Mouse (Mus musculus): ENCODE data around the gene Arhgef33. TPM values are rescaled to one million over a fixed set of nuclear protein-coding genes. Genes with fewer than 3 reads are reported as not detected.

The Arhgef33 gene
- polyA plus RNA-seq, 1 experiment from 2014 or later = 0.65 TPM

GRCm38 (mm10) chr17:80398243-80398642, 91.0 kb downstream of the Arhgef33 start:
- H3K4me2 ChIP-seq (replicated peaks) = no peak overlapping the region
- H3K27me3 ChIP-seq = no peaks in the 10 kb centered on the region
- no peaks in the 10 kb centered on the region for H3K4me1 ChIP-seq
- 94% methylated on average over 7 of the region's 7 CpGs for WGBS
- no peak overlapping the region for H3K4me3 ChIP-seq (replicated peaks)
- H3K9me3 ChIP-seq (replicated peaks) = no peaks in the 10 kb centered on the region
- peaks cover 29% of the 10 kb centered on the region for H3K36me3 ChIP-seq
- H3K27ac ChIP-seq (replicated peaks) = no peak overlapping the region
- no peak for ATAC-seq (ENCODE audit: insufficient number of reproducible peaks, low FRiP score, low TSS enrichment, low read depth)
- no peak overlapping the region for H3K9ac ChIP-seq

GRCm38 (mm10) chr17:80411182-80411581, 104.0 kb downstream of the Arhgef33 start:
- Histone ChIP-seq H3K9me3 (replicated peaks) (no peaks in the 10 kb centered on the region), H3K9ac (no peak overlapping the region), H3K4me2 (replicated peaks) (no peak overlapping the region), H3K27ac (replicated peaks) (no peak overlapping the region), H3K4me3 (replicated peaks) (no peak overlapping the region), H3K27me3 (no peaks in the 10 kb centered on the region), H3K36me3 (peaks cover 62% of the 10 kb centered on the region), H3K4me1 (no peaks in the 10 kb centered on the region)
- 66% methylated on average over 1 of the region's 1 CpGs for WGBS
- no peak for ATAC-seq (ENCODE audit: insufficient number of reproducible peaks, low FRiP score, low TSS enrichment, low read depth)

DNA sequence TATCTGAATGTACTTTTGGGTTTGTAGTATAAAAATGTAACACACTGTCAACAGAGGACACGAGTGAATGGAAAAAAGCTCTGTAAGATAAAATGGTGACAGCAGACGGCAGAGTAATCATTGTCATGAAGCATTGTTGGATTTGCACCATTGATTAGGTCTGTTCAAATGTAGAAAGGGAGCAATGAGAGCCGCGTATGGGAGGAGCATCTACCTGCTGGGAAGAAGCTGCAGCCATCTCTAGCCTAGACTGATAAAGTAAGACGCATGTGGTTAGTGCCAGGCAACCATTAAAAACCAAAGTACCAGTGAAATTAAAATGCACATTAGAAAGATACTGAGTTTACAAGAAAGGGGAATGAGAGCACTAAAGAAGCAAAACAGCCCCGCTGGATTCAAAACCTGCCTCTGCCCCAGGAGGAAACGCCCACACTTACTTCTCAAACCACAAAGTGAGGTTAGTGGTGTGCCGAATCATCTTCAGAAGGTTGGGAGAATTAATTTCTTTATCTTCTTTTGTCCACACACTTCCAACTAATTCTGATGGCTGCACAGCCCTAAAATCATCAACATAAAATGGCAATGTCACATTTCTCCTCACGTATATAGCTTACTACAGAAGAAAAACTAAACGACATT, 111.5 kb downstream of the Arhgef33 start:
- no peak overlapping the region for H3K27ac ChIP-seq (replicated peaks)
- peaks cover 61% of the 10 kb centered on the region for H3K36me3 ChIP-seq
- no peaks in the 10 kb centered on the region for H3K27me3 ChIP-seq
- H3K4me1 ChIP-seq = no peaks in the 10 kb centered on the region
- H3K9ac ChIP-seq = no peak overlapping the region
- no peak overlapping the region for H3K4me3 ChIP-seq (replicated peaks)
- H3K9me3 ChIP-seq (replicated peaks) = no peaks in the 10 kb centered on the region
- 84% methylated on average over 10 of the region's 10 CpGs for WGBS
- no peak for ATAC-seq (ENCODE audit: insufficient number of reproducible peaks, low FRiP score, low TSS enrichment, low read depth)
- H3K4me2 ChIP-seq (replicated peaks) = no peak overlapping the region

- Histone ChIP-seq H3K9me3 (replicated peaks) (no peaks in the 10 kb centered on the region), H3K27me3 (no peaks in the 10 kb centered on the region), H3K4me2 (replicated peaks) (no peak overlapping the region), H3K4me3 (replicated peaks) (no peak overlapping the region), H3K4me1 (no peaks in the 10 kb centered on the region), H3K36me3 (peaks cover 44% of the 10 kb centered on the region), H3K9ac (no peak overlapping the region), H3K27ac (replicated peaks) (no peak overlapping the region)
- 90% methylated on average over 1 of the region's 1 CpGs for WGBS
- ATAC-seq (ENCODE audit: insufficient number of reproducible peaks, low FRiP score, low TSS enrichment, low read depth) = no peak
Measured at GRCm38 (mm10) chr17:80420998-80421397, 113.8 kb downstream of the Arhgef33 start.

GRCm38 (mm10) chr17:80426171-80426570, 119.0 kb downstream of the Arhgef33 start:
- H3K4me1 ChIP-seq = no peaks in the 10 kb centered on the region
- H3K27ac ChIP-seq (replicated peaks) = no peak overlapping the region
- 86% methylated on average over 7 of the region's 7 CpGs for WGBS
- no peak for ATAC-seq (ENCODE audit: insufficient number of reproducible peaks, low FRiP score, low TSS enrichment, low read depth)
- H3K4me2 ChIP-seq (replicated peaks) = no peak overlapping the region
- H3K9ac ChIP-seq = no peak overlapping the region
- H3K9me3 ChIP-seq (replicated peaks) = no peaks in the 10 kb centered on the region
- H3K4me3 ChIP-seq (replicated peaks) = no peak overlapping the region
- H3K36me3 ChIP-seq = peaks cover 10% of the 10 kb centered on the region
- H3K27me3 ChIP-seq = no peaks in the 10 kb centered on the region

- Histone ChIP-seq H3K4me2 (replicated peaks) (no peak overlapping the region), H3K4me3 (replicated peaks) (no peak overlapping the region), H3K9ac (no peak overlapping the region), H3K9me3 (replicated peaks) (no peaks in the 10 kb centered on the region), H3K36me3 (peaks cover 10% of the 10 kb centered on the region), H3K27ac (replicated peaks) (no peak overlapping the region), H3K27me3 (no peaks in the 10 kb centered on the region), H3K4me1 (no peaks in the 10 kb centered on the region)
- ATAC-seq (ENCODE audit: insufficient number of reproducible peaks, low FRiP score, low TSS enrichment, low read depth) = no peak
- WGBS = 69% methylated on average over 5 of the region's 5 CpGs
Measured at GRCm38 (mm10) chr17:80426901-80427300, 119.7 kb downstream of the Arhgef33 start.

DNA sequence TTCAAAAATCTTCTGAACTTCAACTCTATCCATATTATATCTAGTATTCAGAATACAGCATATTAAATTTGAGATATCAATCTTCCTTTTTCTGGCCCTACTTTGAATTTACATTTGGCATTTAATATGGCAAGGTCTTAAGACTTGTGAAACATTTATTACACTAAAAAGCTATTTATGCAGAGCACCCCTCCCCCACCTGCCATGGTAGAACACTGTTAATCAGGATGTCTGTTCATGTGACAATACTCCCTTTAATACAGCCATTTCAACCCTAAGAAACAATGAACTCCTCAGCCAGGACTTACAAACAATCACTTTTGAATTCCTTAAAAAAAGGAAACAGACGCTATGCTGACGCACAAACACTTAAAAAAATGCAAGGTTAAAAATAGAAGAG, 120.8 kb downstream of the Arhgef33 start:
- 69% methylated on average over 2 of the region's 2 CpGs for WGBS
- H3K36me3 ChIP-seq = peaks cover 7% of the 10 kb centered on the region; the same call in 1 of the 2 replicates

DNA sequence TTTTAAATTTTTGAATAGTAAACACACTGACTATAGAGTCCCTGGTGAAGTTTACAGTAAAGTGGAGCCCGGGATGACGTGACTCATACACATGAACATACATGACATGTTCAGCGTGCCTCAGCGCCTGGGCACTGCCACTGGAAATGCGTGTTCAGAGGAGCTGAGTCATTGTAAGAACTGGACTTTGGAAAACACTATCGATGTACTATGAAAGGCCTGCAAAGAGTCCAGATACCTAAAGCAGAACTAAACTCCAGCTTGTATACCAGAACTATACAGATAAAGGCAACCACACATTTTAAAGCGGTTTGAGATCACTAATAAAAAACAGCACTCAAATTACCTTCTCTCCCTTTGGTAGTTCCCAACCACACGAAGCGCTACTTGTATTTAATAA, 124.8 kb downstream of the Arhgef33 start:
- ATAC-seq (ENCODE audit: insufficient number of reproducible peaks, low FRiP score, low TSS enrichment, low read depth) = no peak
- H3K4me3 ChIP-seq (replicated peaks) = no peak overlapping the region
- H3K4me2 ChIP-seq (replicated peaks) = no peak overlapping the region
- peaks cover 20% of the 10 kb centered on the region; the same call in 1 of the 2 replicates for H3K36me3 ChIP-seq
- no peak overlapping the region for H3K9ac ChIP-seq
- no peaks in the 10 kb centered on the region for H3K27me3 ChIP-seq
- 89% methylated on average over 9 of the region's 9 CpGs for WGBS
- no peaks in the 10 kb centered on the region for H3K9me3 ChIP-seq (replicated peaks)
- no peaks in the 10 kb centered on the region for H3K4me1 ChIP-seq
- no peak overlapping the region for H3K27ac ChIP-seq (replicated peaks)

More for the DNA sequence above, 120.8 kb downstream of the Arhgef33 start:
- no peak for ATAC-seq (ENCODE audit: insufficient number of reproducible peaks, low FRiP score, low TSS enrichment, low read depth)
- Histone ChIP-seq H3K9me3 (replicated peaks) (no peaks in the 10 kb centered on the region), H3K4me3 (replicated peaks) (no peak overlapping the region), H3K4me2 (replicated peaks) (no peak overlapping the region), H3K27me3 (no peaks in the 10 kb centered on the region), H3K4me1 (no peaks in the 10 kb centered on the region), H3K9ac (no peak overlapping the region), H3K27ac (replicated peaks) (no peak overlapping the region)

- H3K4me1 ChIP-seq = no peaks in the 10 kb centered on the region
- no peak overlapping the region for H3K9ac ChIP-seq
- no peak overlapping the region for H3K27ac ChIP-seq (replicated peaks)
- H3K9me3 ChIP-seq (replicated peaks) = no peaks in the 10 kb centered on the region
- H3K4me3 ChIP-seq (replicated peaks) = no peak overlapping the region
- 74% methylated on average over 3 of the region's 3 CpGs for WGBS
- no peaks in the 10 kb centered on the region for H3K27me3 ChIP-seq
- no peak overlapping the region for H3K4me2 ChIP-seq (replicated peaks)
- peaks cover 33% of the 10 kb centered on the region for H3K36me3 ChIP-seq
- ATAC-seq (ENCODE audit: insufficient number of reproducible peaks, low FRiP score, low TSS enrichment, low read depth) = no peak
Measured at GRCm38 (mm10) chr17:80434430-80434829, 127.2 kb downstream of the Arhgef33 start.

DNA sequence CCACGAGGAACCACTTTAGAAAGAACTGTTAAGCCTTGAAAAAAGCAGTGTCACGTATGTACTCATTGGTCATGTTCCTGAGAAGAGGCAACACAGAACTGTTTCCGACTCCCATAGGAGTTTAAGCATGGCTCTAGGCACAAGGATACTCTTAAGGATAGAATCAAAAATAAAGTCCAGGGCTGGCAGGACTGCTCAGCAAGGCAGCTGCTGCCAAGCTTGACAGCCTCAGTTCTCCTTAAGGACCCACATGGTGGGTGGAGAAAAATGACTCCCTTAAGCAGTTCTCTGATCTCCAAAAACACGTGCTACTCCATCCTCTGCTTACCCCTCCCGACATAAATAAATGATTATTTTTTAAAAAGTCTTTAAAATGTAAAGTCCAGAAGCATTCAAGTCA, 128.5 kb downstream of the Arhgef33 start:
- H3K36me3 ChIP-seq = peaks cover 33% of the 10 kb centered on the region
- H3K9me3 ChIP-seq (replicated peaks) = no peaks in the 10 kb centered on the region
- H3K4me1 ChIP-seq = no peaks in the 10 kb centered on the region
- 82% methylated on average over 5 of the region's 5 CpGs for WGBS
- H3K9ac ChIP-seq = no peak overlapping the region
- H3K4me3 ChIP-seq (replicated peaks) = no peak overlapping the region
- ATAC-seq (ENCODE audit: insufficient number of reproducible peaks, low FRiP score, low TSS enrichment, low read depth) = no peak
- no peak overlapping the region for H3K27ac ChIP-seq (replicated peaks)
- H3K27me3 ChIP-seq = no peaks in the 10 kb centered on the region
- H3K4me2 ChIP-seq (replicated peaks) = no peak overlapping the region

DNA sequence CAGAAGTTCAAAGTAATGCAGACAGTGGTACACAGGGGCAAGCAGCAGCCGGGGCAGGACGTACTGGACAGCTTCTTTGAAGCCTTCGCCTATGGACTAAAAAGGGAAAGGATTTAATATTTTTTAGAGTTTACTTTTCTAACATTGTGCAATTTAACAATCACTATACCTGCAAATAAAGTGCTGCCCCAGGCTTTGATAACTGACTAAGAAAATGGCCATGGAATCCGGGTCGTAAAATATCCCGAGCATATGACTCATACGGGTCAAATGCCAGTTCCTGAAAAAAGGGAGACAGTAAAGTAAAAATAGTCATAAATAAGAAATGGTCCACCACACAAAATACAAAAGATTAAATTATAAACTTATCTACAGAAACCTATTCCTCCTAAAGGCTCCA, 138.2 kb downstream of the Arhgef33 start:
- Histone ChIP-seq H3K4me2 (replicated peaks) (no peak overlapping the region), H3K36me3 (peaks cover 55% of the 10 kb centered on the region), H3K27me3 (no peaks in the 10 kb centered on the region), H3K4me3 (replicated peaks) (no peak overlapping the region), H3K4me1 (no peaks in the 10 kb centered on the region), H3K9ac (no peak overlapping the region), H3K27ac (replicated peaks) (no peak overlapping the region), H3K9me3 (replicated peaks) (no peaks in the 10 kb centered on the region)
- no peak for ATAC-seq (ENCODE audit: insufficient number of reproducible peaks, low FRiP score, low TSS enrichment, low read depth)
- WGBS = 93% methylated on average over 7 of the region's 7 CpGs

- WGBS = 88% methylated on average over 5 of the region's 5 CpGs
- H3K9ac ChIP-seq = no peak overlapping the region
- no peak overlapping the region for H3K4me3 ChIP-seq (replicated peaks)
- no peak overlapping the region for H3K4me2 ChIP-seq (replicated peaks)
- H3K4me1 ChIP-seq = no peaks in the 10 kb centered on the region
- no peaks in the 10 kb centered on the region for H3K27me3 ChIP-seq
- no peaks in the 10 kb centered on the region for H3K9me3 ChIP-seq (replicated peaks)
- no peak overlapping the region for H3K27ac ChIP-seq (replicated peaks)
- no peak for ATAC-seq (ENCODE audit: insufficient number of reproducible peaks, low FRiP score, low TSS enrichment, low read depth)
- H3K36me3 ChIP-seq = peaks cover 54% of the 10 kb centered on the region
Measured at GRCm38 (mm10) chr17:80446470-80446869, 139.3 kb downstream of the Arhgef33 start.
